Mouse (Mus musculus) layer of hippocampus, postnatal 36 days (tissue): ENCODE measurements around the gene Tmub1. TPM values are rescaled to one million over a fixed set of nuclear protein-coding genes. Genes with fewer than 3 reads are reported as not detected.

ENCODE experiments used
- DNase-seq, 2 experiments: peaks; one replicate each; pipeline ENCODE4 v3.0.0; 2022
- total RNA-seq, 2 experiments: library from RNA; stranded (reverse); gene quantifications; 2 replicates each; pipeline ENCODE4 v1.2.3; 2021

Gene Tmub1
- total RNA-seq, result 10 to 100 TPM; 18.6 to 19.8 TPM

DNA sequence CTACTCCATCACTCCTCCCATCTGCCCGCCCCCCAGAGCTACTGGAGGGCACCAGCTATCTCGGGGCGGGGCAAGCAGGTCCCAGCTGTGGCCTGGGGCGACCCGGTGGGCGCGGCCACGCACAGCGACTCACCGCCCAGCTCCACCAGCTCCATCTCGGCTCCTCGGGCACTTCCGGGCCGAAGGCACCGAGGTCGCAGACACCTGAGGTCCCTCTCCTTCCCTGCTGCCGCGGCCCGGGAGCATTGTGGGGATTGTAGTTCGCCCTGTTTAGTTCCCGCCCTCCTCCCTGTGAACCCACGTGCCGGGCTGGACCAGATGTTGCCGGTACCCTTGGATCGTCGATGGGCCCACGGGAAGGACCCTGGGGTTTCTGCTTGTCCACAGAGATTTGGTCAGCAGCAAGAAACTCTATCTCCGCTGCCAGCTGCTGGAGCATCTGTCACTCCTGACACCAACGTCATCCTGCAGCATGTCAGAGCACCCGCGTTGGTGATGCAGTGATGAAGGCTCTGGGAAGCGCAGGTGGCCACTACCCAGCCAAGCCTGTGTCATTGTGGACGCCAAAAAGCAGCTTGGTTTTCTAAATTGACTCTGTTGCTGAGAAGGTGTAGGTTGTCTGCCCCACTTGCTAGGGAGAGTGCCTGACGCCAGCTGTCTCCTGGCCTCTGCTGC, at the start of gene Tmub1:
TSS of gene Tmub1 (minus strand) at position 231 of the 675 bp plus-strand sequence.
- DNase-seq, result peak; percentile 86 to 87

DNA sequence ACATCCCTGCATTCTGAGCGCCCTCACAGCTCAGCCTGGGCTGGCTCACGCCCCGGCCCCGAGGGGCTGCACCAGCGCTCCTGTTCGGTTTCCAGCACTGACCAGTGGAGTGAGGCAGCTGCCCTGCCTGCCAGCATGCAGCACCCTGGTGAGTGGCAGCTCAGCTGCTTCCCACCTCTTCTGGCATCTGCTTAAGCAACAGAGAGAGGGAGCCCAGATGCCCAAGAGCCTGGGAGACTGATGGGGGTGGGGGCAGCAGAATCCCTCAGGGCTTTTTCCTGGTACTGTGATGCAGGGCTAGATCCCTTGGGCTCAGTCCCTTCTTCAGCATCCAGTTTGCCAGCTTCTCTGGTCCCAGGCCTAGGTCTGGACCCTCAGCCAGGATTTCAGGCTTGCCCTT, 49.1 kb upstream of the Tmub1 start:
- DNase-seq, result no peak

DNA sequence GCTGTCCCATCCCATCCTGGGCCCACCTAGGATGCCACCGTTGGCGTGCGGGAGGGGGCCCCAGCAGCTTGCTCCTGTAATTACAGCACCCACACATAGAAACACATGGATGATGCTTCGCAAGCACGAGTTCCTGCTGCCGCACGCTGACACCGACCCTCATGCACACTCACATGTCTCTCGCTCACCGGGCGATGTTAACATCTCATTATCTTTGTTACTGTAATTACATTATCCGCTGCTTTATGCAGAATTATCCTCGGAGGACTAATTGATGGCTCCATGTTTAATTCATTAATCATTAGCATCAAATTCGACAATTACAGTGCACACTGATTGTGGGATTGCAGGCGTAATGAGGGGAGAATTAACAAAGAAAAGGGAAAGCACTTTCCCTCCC, 47.4 kb upstream of the Tmub1 start:
- no peak for DNase-seq

DNA sequence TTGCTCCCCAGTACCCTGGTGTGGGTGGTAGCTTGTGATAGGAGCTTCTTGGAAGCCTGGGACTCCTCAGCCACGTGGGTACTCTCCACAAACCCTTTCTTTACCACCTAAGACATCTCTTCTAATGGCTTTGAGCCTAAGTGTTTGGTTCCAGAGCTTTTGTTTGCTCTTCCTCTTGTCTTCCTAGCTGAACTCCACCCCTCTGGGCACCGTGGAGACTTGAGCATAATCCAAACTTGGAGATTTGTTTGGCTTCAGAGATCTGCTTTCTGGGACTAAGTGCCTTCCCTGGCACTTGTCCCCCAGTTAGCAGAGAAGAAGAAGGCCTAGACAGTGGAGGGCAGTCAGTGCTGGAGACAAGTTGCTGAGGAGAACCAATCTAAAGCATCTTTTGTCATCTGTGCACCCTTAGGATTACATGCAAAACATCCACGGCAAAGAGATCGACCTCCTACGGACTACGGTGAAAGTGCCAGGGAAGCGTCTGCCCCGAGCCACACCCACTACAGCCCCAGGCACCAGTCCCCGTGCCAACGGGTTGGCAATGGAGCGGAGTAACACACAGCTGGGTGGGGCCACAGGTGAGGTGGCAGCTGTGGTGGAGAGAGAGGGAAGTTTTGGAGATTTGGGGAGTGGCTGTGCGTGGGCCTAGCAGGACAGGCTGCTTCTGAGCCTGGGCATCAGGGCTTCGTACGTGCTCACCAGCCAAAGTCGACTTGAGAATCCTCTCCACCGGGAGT, 45.1 kb upstream of the Tmub1 start:
- no peak for DNase-seq

DNA sequence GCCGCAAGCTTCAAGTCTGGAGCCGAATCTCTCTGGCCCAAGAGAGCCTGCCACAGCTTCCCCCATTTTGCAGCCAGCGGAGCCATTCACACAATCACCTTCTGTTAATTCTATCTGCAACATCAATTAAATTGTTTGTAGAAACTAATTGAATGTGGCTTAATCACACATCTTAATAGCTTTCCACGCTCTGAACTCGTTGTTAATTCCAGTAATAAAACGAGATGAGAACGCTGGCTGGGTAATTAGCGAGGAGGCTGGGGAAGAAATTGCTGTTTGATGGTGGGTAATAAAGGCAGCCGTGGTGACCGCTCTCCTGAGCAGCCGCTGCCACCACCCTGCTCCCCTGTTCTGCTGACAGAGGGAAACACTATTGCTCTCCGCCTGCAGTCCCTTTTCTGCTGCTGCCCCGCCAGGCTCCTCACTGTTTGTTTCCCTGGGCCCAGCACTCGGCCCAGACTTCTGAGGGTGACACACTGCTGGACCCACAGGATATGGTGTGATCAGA, 42.8 kb upstream of the Tmub1 start:
- DNase-seq, result no peak

DNA sequence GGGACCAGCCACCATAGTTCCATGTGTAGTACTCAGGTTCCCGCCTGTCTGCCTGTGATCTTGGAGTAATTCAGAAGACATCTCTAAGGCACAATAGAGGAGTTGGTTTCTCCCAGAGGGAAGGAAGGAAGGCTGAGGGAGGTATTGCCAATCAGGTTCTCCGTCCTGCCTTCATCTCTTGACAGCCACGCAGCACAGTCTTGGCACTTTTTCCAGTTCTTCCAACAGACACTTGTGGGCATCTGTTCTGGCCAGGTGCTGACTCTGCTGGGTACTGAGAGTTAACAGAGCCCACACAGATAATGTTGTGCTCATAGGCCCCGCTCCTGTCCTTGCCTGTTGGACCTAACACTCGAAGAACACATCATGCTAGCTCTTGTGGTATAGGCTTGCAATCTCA, 39.1 kb upstream of the Tmub1 start:
- no peak for DNase-seq

DNA sequence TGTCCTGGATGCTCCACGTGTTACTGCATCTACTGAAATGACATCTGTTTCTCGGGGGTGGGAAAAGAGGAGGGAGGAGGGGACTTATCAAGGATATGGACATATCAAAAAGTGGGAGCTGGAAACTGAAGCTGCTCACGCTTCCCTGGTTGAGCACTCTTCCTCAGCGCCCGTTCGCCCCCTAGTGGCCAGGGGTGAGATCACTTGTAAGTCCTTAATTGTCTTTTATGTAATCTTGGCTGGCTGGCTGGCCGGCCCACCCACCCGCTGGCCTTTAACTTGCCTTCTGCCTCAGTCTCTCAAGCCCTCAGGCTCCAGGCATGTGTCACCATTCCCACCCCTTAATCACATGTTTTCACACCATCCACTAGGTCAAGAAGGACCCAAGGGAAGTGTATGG, 38.4 kb upstream of the Tmub1 start:
- peak; percentile 82 to 84 for DNase-seq

DNA sequence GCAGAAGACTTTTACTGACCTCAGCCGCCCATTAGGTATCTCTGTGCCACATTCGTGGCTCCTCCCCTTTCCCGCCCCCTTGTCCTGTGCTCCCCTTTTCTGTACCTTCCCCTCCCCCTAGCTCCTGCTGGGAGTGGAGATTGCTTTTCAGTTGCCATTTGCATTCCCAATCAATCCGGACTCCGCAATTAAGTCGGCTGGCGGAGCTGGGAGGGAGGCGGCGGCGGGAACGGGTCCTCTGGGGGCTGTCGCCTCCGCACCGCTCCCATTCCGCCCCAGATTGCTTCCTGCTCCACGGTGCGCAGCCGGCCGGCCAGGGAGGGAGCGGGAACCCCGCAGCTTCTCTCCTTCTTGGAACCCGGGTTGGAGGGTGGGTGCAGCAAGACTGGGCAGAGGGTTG, 37.3 kb upstream of the Tmub1 start:
- DNase-seq, result no peak

DNA sequence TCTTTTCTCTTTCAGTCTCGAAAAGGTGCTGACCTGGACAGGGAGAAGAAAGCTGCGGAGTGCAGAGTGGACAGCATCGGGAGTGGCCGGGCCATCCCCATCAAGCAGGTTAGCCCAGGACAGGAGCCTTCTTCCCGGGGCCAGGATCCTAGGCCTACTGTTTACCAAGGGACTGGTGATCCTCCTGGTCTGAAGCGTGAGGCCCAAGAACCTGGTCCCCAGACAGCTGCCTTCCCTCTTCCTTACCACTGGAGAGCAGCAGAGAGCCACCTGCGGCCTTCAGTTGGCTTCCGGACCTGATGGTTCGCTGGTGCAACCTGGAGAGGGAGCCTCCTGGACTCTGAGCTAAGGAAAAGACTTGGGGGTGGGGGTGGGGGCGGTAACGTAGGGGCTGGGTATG, 35.7 kb upstream of the Tmub1 start:
- peak in 1 of 2 experiments; percentile 46 for DNase-seq

DNA sequence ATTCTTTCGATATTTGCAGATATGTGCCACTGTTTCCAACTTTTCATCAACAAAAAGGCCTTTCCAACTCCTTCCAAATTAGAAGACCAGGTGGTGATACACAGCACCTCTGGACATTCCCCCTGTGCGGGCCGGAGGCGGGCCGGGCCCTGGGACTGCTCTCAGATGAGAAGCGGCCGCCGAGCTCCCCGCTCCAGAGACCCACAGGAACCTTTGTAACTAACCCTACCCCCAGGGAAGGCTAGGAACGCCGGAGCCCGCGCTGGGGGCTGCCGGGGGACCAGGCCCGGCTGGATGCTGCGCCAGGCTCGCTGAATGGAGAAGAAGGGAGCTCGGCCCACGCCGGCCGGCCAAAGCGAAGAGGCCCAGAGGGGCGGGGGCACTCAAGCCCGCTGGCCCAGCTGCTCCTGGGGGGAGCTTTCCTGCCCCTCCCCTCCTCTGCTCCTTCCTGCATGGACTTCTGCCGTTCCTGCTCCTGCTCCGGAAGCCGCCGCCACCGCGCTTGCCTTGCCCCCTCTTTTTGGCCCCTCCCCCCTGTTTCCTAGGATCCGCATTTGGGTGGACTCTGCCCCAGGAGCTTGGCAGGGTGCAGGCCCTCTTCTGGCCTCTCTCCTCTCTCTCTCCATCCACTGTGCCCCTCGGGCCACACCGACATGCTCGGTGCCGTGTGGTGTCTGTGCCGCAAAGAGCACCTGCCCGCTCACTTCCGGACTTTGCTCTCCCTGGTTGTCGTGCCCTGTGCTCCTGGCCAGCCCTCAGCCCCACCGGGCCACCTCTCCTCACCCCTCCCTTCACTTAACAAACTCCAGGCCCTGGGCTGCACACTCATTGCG, 34.8 kb upstream of the Tmub1 start:
- no peak for DNase-seq

DNA sequence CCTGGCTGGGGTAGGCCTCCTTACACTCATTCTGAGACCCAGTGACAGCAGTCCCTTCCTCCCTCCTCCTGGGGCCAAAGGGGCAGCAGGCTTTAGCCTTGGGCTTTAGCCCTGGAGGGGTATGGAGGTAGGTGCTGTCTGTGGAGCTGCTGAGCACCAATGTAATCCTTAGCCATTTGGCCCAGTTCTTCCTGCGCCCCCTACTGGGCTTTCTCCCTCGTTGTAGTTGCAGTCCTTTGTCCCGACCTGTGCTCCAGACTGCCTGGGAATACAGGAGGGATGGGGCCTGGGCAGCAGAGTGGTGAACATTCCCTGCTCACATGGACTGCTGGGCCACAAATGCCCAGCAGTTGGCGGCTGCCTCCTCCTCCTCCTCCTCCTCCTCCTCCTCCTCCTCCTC, 34.0 kb upstream of the Tmub1 start:
- DNase-seq, result peak; percentile 55 to 60

DNA sequence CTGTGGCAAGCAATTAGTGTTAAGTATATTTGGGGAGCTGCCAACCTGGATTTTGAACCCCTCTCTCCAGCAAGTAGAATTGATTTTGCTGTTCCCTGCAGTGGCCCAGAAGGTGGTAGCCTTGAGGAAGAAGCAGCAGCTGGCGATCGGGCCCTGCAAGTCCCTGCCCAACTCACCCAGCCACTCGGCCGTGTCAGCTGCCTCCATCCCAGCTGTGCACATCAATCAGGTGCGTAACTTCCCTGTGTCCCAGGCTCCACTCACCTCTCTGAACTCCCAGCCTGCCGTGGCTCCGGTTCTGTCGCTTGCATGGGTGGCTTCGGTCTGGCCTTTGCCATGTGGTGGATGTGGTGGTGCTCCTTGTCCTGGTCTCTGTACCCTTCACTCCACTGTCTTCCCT, 30.3 kb upstream of the Tmub1 start:
- no peak for DNase-seq

DNA sequence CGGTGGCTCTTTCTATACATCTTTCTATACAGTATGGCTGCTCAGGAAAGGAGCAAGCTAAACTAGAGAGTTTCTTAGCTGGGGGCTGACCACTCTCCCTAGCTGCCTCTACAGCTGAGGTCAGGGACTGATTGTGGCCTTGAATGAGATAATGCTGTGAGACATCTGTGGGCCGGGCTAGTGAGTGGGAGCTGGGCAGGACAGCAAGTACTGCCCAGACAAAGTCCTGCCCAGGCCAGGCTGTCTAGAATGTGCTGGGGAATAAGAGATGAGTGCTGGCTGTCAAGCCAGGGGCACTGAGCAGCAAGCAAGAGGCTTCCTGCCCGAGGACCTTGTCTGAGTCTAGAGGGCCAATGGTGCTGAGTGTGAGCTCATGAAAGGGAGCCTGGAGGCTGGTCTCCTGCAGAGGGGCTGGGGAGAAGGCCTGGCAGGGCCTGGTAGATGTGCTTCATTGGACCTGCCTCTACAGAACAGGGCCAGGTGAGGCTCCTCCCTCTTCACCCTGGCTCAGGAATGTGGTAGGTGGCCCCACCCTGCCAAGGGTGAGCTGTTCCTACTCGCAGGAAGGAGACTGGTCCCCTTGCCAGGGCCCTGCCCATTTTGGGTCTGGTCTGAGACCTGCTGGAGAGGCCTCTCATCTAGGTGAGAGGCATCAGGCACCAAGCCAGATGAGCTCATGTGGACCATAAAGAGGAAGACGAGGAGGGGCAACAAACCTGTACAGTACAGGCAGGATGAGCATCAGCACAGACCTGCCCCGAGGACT, 28.0 kb upstream of the Tmub1 start:
- DNase-seq, result no peak

DNA sequence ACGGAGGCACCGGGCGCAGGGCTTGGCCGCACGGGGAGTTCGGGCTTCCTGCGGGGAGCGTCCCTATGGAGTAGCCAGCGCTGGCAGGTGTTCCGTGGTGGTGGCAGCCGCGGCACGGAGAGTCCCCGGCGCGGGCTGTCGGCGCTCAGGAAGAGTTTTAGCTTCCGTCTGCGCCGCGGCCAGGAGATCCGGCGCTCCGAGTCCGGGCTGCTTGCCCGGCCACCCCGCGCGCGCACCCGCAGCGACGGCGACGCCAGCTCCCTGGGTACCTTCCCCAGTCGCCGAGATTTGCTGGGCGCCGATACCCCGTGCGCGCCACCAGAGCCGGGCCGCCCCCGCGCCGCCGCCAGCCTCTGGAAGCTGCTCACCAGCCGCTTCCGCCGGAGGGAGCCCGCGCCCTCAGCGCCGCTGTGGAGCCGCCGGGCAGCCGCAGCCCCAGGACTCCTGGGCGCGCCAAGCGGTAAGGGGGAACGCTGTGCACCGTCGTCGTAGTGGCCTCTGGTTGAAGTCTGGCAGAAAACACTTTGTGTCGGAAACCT, 27.1 kb upstream of the Tmub1 start:
- DNase-seq, result peak; percentile 73 to 74

DNA sequence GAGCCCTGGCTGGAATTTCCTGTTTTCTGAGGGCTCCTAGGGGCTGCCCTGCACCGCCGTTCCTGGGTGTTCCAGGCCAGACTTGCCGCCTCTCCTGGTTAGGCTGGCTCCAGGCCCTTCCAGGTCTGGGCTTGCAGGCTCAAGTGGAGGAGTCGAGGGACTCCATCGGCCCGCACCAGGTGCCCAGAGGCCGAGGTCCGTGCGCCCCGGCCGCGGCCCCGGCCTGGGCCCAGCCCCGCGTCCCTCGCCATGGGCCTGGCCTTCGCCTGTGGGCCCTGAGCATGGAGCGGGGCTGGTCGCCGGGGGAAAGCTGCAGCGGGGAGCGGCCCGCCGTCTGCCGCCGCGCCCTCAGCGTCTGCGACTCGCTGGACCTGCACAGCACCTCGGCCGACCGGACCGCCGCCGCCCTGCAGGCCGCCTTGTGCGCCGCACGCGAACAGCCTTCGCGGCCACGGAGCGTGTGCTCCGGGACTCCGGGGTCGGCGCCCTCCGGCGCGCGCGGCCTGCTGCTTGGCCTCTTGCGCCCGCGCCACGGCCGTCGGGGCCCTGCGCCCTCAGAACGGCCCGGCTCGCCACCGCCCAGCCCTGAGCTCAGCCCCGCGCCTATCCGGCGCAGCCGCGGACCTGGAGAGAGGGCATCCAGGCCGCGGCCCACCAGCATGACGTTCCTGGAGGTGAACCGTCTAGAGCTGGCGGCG, 26.5 kb upstream of the Tmub1 start:
- no peak for DNase-seq

DNA sequence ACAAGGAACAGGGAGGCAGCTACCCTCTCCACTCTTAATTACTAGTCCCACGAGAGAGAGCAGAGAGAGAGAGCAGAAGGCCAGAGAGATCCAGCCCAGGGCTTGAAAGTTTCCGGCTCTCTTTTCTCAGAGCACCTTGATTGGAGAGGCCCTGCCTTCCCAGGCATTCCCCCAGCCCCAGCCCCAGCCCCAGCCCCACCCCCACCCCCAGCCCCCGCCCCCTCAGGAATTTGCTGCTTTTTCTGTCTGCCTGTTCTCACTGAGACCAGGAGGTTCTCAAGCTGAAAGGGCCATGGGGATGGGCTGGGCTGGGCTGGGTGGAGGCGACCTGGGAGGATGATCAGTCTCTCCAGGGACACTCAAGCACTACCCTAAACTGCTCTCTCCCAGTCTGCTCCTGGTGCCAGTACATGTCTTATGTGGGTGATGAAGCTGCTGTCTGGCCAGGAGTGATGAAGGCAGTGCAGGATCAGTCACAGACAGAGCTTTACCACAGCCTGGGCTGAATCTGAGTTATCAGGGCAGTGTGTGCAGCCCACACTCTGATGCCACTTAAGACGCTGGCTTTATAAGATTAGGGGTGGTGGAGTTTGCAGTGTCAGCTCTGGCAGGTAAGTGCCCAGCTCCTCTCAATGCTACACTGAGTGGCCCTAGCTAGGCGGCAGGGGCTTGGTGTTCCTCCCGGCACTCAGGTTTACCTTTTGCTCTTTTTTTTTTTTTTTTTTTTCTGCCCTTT, 25.4 kb upstream of the Tmub1 start:
- no peak for DNase-seq

DNA sequence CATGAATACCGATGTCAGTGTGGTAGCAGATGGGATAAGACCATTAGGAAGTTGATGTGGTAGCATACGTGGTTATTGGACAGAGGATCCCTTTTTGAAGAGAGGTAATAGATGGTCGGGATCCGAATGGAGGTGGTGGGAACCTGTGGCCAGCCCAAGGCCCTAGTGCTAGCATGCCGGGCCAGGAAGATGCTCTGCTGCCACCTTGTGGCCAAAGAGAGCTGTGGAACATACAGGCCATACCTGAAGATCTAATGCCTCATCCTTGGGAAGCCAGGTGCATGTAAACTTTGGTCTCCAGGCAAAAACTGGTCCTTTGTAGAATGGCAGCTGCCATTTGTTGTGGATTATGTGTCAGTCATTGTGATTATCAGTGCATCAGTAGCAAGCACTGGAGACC, 22.9 kb upstream of the Tmub1 start:
- no peak for DNase-seq

DNA sequence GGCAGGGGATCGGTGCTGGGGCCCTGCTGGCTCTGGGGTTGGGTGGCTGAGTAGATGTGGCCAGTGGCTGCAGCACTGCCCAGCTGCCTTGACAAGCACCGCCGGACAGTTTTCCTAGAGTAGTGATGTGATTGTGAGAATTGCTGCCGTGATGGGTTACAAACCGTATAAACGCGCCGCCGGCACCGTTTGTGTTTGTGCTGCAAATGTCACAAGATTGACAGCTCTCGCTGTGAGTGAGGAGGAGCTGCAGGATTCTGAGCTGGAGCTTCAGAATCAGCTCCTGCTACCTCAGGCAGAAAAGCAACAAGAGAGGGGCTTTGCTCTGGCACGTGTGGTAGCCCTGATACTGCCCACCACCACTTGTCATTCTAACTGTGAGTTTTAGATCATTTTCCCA, 19.1 kb upstream of the Tmub1 start:
- DNase-seq, result no peak

DNA sequence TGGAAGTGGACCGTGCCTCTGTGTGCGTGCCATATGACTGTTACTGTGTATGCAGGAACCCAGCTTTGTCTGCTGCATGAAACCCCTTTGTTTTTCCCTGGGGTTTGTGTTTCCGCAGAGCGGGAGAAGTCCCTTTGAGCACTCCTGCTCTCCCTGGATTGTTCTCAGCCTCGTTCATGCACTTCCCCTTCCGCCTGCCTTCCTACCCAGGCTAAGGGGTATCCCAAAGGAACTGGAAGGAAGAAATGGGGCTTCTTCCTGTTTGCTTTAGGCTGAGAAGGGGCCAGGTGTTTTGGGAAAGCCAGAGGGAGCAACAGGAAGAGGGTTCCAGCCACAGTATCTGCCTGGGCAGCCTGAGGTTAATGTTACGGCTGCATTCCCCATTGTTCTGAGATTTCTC, 8.0 kb upstream of the Tmub1 start:
- no peak for DNase-seq

DNA sequence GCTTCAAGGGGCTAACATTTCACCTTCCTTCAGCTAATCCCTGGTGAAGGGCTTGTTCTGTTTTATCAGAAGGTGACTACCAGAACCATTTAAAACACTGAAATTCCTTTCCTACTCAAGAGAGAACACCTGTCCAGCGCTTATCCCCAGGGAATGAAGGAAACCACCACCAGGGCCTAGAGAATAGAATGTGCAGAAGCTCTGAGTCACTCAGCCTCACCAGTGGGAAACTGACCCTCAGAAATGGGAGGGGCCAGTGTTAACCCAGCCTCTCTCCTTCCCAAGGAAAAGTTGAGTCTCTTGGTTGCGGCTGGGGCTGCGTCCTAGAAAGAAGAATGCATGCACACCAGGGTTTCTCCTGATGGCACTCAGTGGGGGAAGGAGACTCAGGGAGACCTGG, 7.4 kb upstream of the Tmub1 start:
- DNase-seq, result no peak

DNA sequence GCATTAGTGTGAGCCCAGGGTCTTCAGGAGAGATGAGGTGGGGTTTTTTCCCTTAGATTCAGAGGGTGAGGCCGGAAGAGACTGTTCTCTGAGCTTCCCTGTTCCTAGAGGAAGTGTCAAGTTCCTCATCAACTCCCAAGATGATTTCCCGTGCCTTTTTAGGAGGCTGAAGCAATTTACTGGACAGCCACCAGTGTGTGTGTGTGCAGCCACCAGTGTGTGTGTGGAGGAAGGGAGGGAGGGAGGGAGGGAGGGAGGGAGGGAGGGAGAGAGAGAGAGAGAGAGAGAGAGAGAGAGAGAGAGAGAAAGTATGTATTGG, 6.3 kb upstream of the Tmub1 start:
- no peak for DNase-seq
